Mouse (Mus musculus) cerebellum, postnatal 10 days (tissue): ENCODE results near the gene Shisal2a.
"Not testable (repeated sequence)": the region's sequence is repeated elsewhere in the genome, so short reads cannot be mapped to it uniquely, and the experiment has no call there.

Source experiments
- DNase-seq, 2 experiments: peaks; one replicate each; pipeline ENCODE4 v3.0.0; 2021; ENCODE audit warnings: mixed read lengths in 2 of 2

Gene Shisal2a

GRCm38 (mm10) chr4:108371421-108371820, 11.7 kb downstream of the Shisal2a start:
- DNase-seq = no peak

GRCm38 (mm10) chr4:108370409-108370808, 12.7 kb downstream of the Shisal2a start:
- no peak for DNase-seq

GRCm38 (mm10) chr4:108369254-108369653, 13.9 kb downstream of the Shisal2a start:
- no peak for DNase-seq

- peak; percentile 41 to 59 for DNase-seq
These were observed 19.1 kb downstream of the Shisal2a start for GRCm38 (mm10) chr4:108364111-108364476.

- DNase-seq = peak in 1 of 2 experiments; percentile 13
These were observed 19.6 kb downstream of the Shisal2a start for GRCm38 (mm10) chr4:108363355-108364110.

- peak; percentile 18 to 25 for DNase-seq
These were observed 20.6 kb downstream of the Shisal2a start for GRCm38 (mm10) chr4:108362321-108363261.

GRCm38 (mm10) chr4:108360136-108361055, 22.8 kb downstream of the Shisal2a start:
- DNase-seq = peak; percentile 92 to 94

- DNase-seq = no peak
These were observed 24.7 kb downstream of the Shisal2a start for GRCm38 (mm10) chr4:108358498-108358897.

GRCm38 (mm10) chr4:108357458-108357857, 25.7 kb downstream of the Shisal2a start:
- DNase-seq = no peak

- not testable (repeated sequence) for DNase-seq
These were observed 29.6 kb downstream of the Shisal2a start for GRCm38 (mm10) chr4:108353591-108353990.

- peak; percentile 44 to 58 for DNase-seq
These were observed 32.3 kb downstream of the Shisal2a start for GRCm38 (mm10) chr4:108350819-108351218.

- DNase-seq = no peak
These were observed 33.2 kb downstream of the Shisal2a start for GRCm38 (mm10) chr4:108349836-108350547.

GRCm38 (mm10) chr4:108349064-108349463, 34.1 kb downstream of the Shisal2a start:
- no peak for DNase-seq

GRCm38 (mm10) chr4:108348256-108348875, 34.8 kb downstream of the Shisal2a start:
- no peak for DNase-seq

- no peak for DNase-seq
These were observed 36.0 kb downstream of the Shisal2a start for GRCm38 (mm10) chr4:108347111-108347510.

- DNase-seq = no peak
These were observed 37.3 kb downstream of the Shisal2a start for GRCm38 (mm10) chr4:108345826-108346225.

- DNase-seq = no peak
These were observed 38.5 kb downstream of the Shisal2a start for GRCm38 (mm10) chr4:108344631-108345083.

- peak; percentile 87 to 91 for DNase-seq
These were observed 43.9 kb downstream of the Shisal2a start for GRCm38 (mm10) chr4:108339277-108339690.

- no peak for DNase-seq
These were observed 44.3 kb downstream of the Shisal2a start for GRCm38 (mm10) chr4:108338811-108339210.

GRCm38 (mm10) chr4:108338321-108338733, 44.8 kb downstream of the Shisal2a start:
- DNase-seq = peak; percentile 65 to 69

- DNase-seq = no peak
These were observed 45.3 kb downstream of the Shisal2a start for GRCm38 (mm10) chr4:108337817-108338216.
